Mouse (Mus musculus) right cerebral cortex, adult 2 months (tissue): ENCODE data around the gene Efcab9.

Source experiments
- DNase-seq, 2 experiments: peaks; one replicate each; pipeline ENCODE4 v3.0.0; 2021 to 2022; ENCODE audit warnings: low spot score in 2 of 2

The Efcab9 gene

GRCm38 (mm10) chr11:32531871-32532764 is at the start of gene Efcab9:
Gene Efcab9 (minus strand): TSS chr11:32532081.
- DNase-seq: peak in 1 of 2 experiments; percentile 29

- no peak for DNase-seq
These were observed 49.1 kb upstream of the Efcab9 start for GRCm38 (mm10) chr11:32581031-32581430.

- peak; percentile 41 to 44 for DNase-seq
These were observed 48.5 kb upstream of the Efcab9 start for GRCm38 (mm10) chr11:32580305-32580947.

- DNase-seq: no peak
These were observed 44.8 kb upstream of the Efcab9 start for GRCm38 (mm10) chr11:32576760-32577050.

DNA sequence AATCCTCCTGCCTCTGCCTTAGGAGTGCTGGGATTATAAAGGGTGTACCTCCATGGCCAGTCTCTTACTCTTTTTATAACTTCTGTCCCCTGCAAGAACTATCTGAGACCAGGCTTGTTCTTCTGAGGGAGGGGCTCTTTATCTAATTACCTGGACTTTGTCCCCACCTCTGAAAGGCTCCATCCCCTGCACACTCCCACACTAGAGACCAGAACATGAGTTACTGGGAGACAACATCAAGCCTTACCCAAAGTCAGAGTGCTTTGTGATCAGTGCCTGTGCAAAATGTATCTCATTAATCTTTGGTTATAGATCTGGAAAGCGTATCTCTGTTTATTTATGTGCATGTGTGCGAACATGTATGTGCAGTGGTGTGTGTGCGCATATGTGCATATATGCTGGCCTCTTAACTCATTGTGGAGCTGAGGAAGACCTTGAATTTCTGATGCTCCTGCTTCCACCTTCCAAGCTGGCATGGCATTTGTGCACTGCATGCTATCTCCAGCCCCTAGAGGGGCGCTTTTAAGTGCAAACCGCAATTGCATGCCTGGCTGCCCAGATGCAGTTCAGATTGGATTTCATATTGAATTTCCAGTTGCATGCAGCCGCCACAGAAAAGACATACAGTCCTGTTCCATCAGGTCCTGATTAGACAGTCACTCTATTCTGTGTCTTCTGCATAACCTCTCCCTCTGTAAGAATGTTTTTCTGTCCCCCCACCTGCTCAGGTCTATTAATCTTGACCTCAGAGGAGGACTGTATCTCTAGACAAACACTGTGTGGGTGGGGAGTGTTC is 44.3 kb upstream of the Efcab9 start:
- DNase-seq: no peak

DNA sequence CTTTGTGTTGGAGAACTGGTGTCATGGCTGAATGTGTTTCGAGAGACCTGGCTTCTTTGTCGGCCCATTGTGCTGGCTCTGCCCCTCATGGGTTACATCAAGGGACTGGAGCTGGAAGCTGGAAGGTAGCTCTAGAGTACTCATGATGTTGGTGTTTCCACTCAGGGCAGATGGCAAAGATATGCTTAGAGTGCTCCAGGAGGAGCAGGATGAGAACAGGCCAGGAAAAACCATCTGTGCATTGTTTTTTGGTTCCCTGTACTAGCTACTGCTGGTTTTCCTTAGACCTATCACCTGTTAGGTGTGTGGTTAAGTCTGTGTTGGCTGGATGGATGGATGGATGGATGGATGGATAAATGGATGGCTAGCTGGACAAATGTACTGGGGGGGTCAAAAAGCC is 41.8 kb upstream of the Efcab9 start:
- DNase-seq: no peak

- DNase-seq: no peak
These were observed 39.2 kb upstream of the Efcab9 start for GRCm38 (mm10) chr11:32571103-32571502.

DNA sequence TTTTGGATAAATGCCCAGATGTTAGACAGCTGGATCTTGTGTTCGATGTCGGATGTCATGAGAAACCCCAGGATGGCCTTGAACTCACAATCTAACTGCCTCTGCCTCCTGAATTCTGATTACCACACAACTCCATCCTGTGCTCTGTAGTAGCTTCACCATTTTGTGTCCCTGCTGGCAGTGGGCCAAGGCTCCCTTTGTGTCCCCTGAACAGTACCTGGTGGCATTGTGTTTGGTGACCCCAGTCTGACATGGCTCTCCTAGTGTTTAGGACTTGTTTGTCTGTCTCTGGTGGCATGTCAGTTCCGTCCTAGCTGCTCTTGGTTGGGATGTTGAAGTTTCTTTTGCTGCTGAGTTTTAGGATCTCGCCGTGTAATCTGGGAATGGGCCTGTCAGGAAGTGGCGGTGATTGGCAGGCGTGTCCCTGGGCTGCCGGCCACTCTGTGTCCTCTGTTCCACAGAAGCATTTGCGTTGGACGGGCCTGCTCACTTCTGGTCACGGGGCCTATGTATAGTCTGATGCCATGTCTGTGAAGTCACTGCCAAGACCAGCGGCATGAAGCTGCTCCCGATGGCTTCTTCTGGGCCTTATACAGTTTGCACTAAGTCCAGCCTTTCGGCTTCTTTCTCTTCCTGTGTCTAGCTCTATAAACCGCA is 36.9 kb upstream of the Efcab9 start:
- no peak for DNase-seq

GRCm38 (mm10) chr11:32568060-32568459 is 36.2 kb upstream of the Efcab9 start:
- DNase-seq: no peak

- no peak for DNase-seq
These were observed 35.3 kb upstream of the Efcab9 start for GRCm38 (mm10) chr11:32567000-32567855.

- no peak for DNase-seq
These were observed 34.3 kb upstream of the Efcab9 start for GRCm38 (mm10) chr11:32566184-32566583.

- no peak for DNase-seq
These were observed 33.2 kb upstream of the Efcab9 start for GRCm38 (mm10) chr11:32565088-32565487.

GRCm38 (mm10) chr11:32564629-32565028 is 32.7 kb upstream of the Efcab9 start:
- DNase-seq: no peak

GRCm38 (mm10) chr11:32563660-32564059 is 31.8 kb upstream of the Efcab9 start:
- DNase-seq: no peak

DNA sequence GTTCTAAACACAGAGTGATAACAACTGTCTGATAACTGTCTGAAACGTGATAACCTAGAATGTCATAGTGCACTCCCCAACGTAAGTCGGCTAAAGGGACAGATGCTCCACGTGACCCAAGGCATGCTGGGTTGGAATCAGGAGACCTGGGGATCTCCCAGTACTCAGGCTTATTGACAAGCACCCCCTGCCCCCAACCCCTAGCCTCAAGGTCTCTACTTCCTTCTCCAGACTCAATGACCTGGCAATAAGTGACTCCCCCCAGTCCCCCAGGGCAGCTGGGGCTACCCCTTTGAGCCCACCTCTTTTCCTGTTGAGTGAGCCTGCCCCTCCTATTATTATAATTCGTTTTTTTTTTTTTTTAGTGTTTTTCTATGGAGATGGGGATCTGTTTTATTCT is 30.8 kb upstream of the Efcab9 start:
- no peak for DNase-seq

- no peak for DNase-seq
These were observed 29.8 kb upstream of the Efcab9 start for GRCm38 (mm10) chr11:32561465-32562355.

DNA sequence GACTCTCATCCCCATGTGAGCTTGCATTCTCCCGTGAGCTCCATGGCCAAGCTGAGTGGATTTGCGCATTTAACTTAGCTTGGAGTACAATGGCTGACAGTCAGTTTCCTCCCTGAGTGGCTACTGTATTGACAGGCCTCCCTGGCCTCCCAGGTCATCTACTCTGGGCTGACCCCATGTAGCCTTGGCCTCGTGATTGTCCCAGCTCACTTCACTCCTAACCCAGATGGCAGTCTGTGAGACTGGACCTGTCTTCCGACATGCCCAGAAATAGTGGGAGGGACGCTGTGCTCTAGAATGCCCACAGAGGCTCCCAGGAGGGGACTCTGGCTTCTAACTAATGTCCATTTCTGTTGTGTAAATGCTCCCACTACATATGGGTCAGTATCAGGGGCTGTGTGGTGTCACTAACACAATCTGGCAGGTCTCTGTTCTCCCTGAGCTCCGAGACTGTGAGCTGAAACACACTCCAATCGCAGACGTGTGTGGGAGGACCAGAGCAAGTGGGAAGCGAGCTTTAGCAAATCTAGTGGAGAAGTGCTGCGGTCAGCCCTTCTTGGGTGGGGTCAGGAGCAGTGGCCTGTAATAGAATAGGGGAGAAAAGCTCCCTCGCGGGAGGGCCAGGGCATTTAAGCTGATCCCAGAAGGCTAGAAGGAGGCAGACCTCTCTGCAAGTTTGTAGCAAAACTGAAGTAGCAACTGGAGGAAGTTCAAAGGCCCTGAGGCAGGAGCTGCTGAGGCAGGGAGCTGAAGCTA is 28.3 kb upstream of the Efcab9 start:
- no peak for DNase-seq

- DNase-seq: no peak
These were observed 26.8 kb upstream of the Efcab9 start for GRCm38 (mm10) chr11:32558677-32559076.

DNA sequence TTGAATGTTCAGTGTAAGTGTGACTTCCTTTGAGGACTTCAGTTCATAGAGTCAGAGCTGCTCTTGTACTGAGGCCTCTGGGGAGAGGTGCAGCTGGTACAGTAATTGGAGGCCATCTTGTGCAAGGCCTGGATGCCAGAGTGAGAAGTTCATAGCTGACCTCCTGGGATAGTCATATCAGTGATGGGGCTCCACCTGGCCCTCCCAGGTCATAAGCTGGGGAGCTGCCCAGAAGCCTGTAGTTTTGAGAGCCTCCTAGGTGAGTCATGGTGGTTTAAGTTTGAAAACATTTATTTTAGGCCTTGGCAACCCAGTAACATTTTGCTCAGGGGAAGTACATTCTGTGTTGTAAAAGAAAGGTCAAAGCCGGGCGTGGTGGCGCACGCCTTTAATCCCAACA is 26.1 kb upstream of the Efcab9 start:
- no peak for DNase-seq
